Mouse (Mus musculus) left cerebral cortex, adult 8-10 months (tissue): ENCODE measurements at regions not wholly inside any gene's neighbourhood (a gene's known extent, or its start where the extent isn't known, plus 50 kb on each side); places are given as distances from the start of the nearest gene placed in this dataset.

Experiments used
- DNase-seq, 2 experiments: peaks; one replicate each; pipeline ENCODE4 v3.0.0; 2022; ENCODE audit warnings: low spot score in 2 of 2

GRCm38 (mm10) chr9:61765366-61765765 lies 149.0 kb downstream of the Rplp1 start:
- DNase-seq: no peak

- DNase-seq: no peak
Observed at GRCm38 (mm10) chr9:61757806-61758205, 156.5 kb downstream of the Rplp1 start.

- DNase-seq: peak in 1 of 2 experiments; percentile 32
Observed at GRCm38 (mm10) chr9:61756801-61757342, 157.5 kb downstream of the Rplp1 start.

- no peak for DNase-seq
Observed at GRCm38 (mm10) chr9:61756224-61756800, 158.0 kb downstream of the Rplp1 start.

GRCm38 (mm10) chr9:61755311-61755710 lies 159.0 kb downstream of the Rplp1 start:
- DNase-seq: no peak

- peak; percentile 64 to 93 for DNase-seq
Observed at GRCm38 (mm10) chr9:61753795-61754194, 160.5 kb downstream of the Rplp1 start.

- DNase-seq: no peak
Observed at GRCm38 (mm10) chr9:61749201-61749600, 165.1 kb downstream of the Rplp1 start.

GRCm38 (mm10) chr9:61748416-61748815 lies 165.9 kb downstream of the Rplp1 start:
- no peak for DNase-seq

- no peak for DNase-seq
Observed at GRCm38 (mm10) chr9:61746401-61746800, 167.9 kb downstream of the Rplp1 start.

GRCm38 (mm10) chr9:61745301-61745801 lies 169.0 kb downstream of the Rplp1 start:
- DNase-seq: peak in 1 of 2 experiments; percentile 62

- no peak for DNase-seq
Observed at GRCm38 (mm10) chr9:61733540-61733939, 180.8 kb downstream of the Rplp1 start.

- no peak for DNase-seq
Observed at GRCm38 (mm10) chr9:61732747-61733146, 181.6 kb downstream of the Rplp1 start.

GRCm38 (mm10) chr9:61728115-61728514 lies 186.2 kb downstream of the Rplp1 start:
- no peak for DNase-seq

- no peak for DNase-seq
Observed at GRCm38 (mm10) chr9:61727651-61728050, 186.7 kb downstream of the Rplp1 start.

- DNase-seq: no peak
Observed at GRCm38 (mm10) chr9:61724070-61724469, 190.3 kb downstream of the Rplp1 start.

GRCm38 (mm10) chr9:61723021-61723581 lies 191.2 kb downstream of the Rplp1 start:
- DNase-seq: no peak

GRCm38 (mm10) chr9:61721851-61722250 lies 192.5 kb downstream of the Rplp1 start:
- DNase-seq: no peak

GRCm38 (mm10) chr9:61721071-61721470 lies 193.3 kb downstream of the Rplp1 start:
- DNase-seq: peak in 1 of 2 experiments; percentile 42

- no peak for DNase-seq
Observed at GRCm38 (mm10) chr9:61720206-61720605, 194.1 kb downstream of the Rplp1 start.

- DNase-seq: no peak
Observed at GRCm38 (mm10) chr9:61716751-61717150, 197.6 kb downstream of the Rplp1 start.

- peak in 1 of 2 experiments; percentile 66 for DNase-seq
Observed at GRCm38 (mm10) chr9:61714331-61715035, 199.9 kb downstream of the Rplp1 start.

- no peak for DNase-seq
Observed at GRCm38 (mm10) chr9:61713806-61714205, 200.5 kb downstream of the Rplp1 start.
